ENCODE assay signal across 9 mouse cellular contexts in the genomic region with DNA sequence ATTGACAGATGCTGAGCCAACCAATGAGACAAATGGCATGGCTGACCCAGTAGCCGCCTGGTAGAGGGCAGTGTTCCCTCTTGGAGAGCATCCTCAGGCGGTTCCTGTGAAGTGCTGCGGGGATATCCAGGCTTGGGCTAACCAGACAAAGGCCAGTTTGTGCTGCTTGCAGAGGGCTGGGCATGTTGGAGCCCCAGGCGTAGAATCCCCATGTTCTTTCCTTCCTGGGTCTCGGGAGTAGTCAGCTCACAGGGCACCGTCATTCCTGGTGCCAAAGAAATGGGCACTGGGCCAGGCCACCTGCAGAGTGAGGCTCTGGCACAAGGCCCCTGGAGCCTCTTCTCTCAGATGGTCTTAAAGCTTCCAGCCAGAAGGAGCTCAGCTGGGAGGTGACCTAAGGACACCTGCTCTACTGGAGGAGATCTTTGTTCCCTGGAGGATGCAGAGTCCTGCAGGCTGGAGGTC. TPM values are rescaled to one million over a fixed set of nuclear protein-coding genes. Genes with fewer than 3 reads are reported as not detected.
DNase-seq lines count a peak whose midpoint lies in the region; ATAC-seq and TF ChIP-seq lines count a peak whose summit lies in the region.
"Had no signal": no experiment of that assay in that cellular context is flagged by ENCODE, and none has a peak within 500 bp of the region (broad histone marks: within the 10 kb centered on the region; RNA-seq: fewer than 3 reads in every experiment).

No protein-coding gene starts in this region.

- peaks cover 10% of the 10 kb centered on the region for H3K4me1 ChIP-seq in lung, adult 2 months (ENCODE audit: control insufficient read depth, insufficient read depth, low read length)
- H3K4me1 ChIP-seq in cerebellum, adult 2 months (ENCODE audit: control insufficient read depth, insufficient read depth, low read length): peaks cover 29% of the 10 kb centered on the region
- H3K4me1 ChIP-seq in forebrain, embryonic 14.5 days (ENCODE audit: control insufficient read depth, insufficient read depth, low read length): peaks cover 34% of the 10 kb centered on the region

- TF ChIP-seq CTCF in lung, adult 2 months (IDR thresholded peaks at IDR 0.05; ENCODE audit: insufficient read depth, low read length): peak; percentile 19; the same call in 1 of the 2 replicates
- peak; percentile 66 for TF ChIP-seq CTCF in cerebellum, adult 2 months (IDR thresholded peaks at IDR 0.05; ENCODE audit: borderline replicate concordance, insufficient read depth, low read depth, low read length)

- H3K27ac ChIP-seq in cerebellum, adult 2 months (ENCODE audit: insufficient read depth, low read length): no peak overlapping the region
- H3K27ac ChIP-seq in forebrain, embryonic 14.5 days (ENCODE audit: low read depth, low read length): no peak overlapping the region; the same call in 1 of the 2 replicates
- H3K27ac ChIP-seq: heart, embryonic 15.5 days; stomach, embryonic 15.5 days had no signal

- DNase-seq in lung, adult 2 months: no peak
- DNase-seq in lung, adult 18-20 months: no peak
- DNase-seq in cerebellum, adult 2 months: peak; percentile 76 to 81
- DNase-seq in forebrain, embryonic 14.5 days (ENCODE audit: low spot score): peak; percentile 73
- peak; percentile 72 for DNase-seq in lung, postnatal 10 days
- no peak for DNase-seq in thymus, postnatal 36 days
- no peak for DNase-seq in adrenal gland, postnatal 10 days

- 34% methylated on average over 6 of the region's 6 CpGs for WGBS in lung, adult 2 months
- under 1% methylated on average over 6 of the region's 6 CpGs for WGBS in cerebellum, adult 2 months
- WGBS in forebrain, embryonic 14.5 days: 10% methylated on average over 6 of the region's 6 CpGs

- TF ChIP-seq POLR2A in lung, adult 2 months (IDR thresholded peaks at IDR 0.05; ENCODE audit: borderline replicate concordance, extremely low read depth, low read depth, low read length): no peak
- no peak for TF ChIP-seq POLR2A in cerebellum, adult 2 months (IDR thresholded peaks at IDR 0.05; ENCODE audit: borderline replicate concordance, insufficient read depth, low read length)

- H3K4me2 ChIP-seq in forebrain, embryonic 14.5 days (ENCODE audit: low read length): no peak overlapping the region
- H3K4me2 ChIP-seq: heart, embryonic 15.5 days; stomach, embryonic 15.5 days had no signal

- no peaks in the 10 kb centered on the region for H3K27me3 ChIP-seq in cerebellum, adult 2 months (ENCODE audit: control insufficient read depth, insufficient read depth, low read length)
- H3K27me3 ChIP-seq in forebrain, embryonic 14.5 days (replicated peaks; ENCODE audit: control insufficient read depth, insufficient read depth, low read length): no peaks in the 10 kb centered on the region
- H3K27me3 ChIP-seq: heart, embryonic 15.5 days; stomach, embryonic 15.5 days had no signal

- peak; percentile 54 for ATAC-seq in forebrain, embryonic 14.5 days

- H3K36me3 ChIP-seq in forebrain, embryonic 14.5 days (ENCODE audit: control insufficient read depth, insufficient read depth, low read length): no peaks in the 10 kb centered on the region
- H3K36me3 ChIP-seq: heart, embryonic 15.5 days; stomach, embryonic 15.5 days had no signal

- no peak overlapping the region for H3K9ac ChIP-seq in forebrain, embryonic 14.5 days (ENCODE audit: low read length)
- H3K9ac ChIP-seq: heart, embryonic 15.5 days; stomach, embryonic 15.5 days had no signal

- no peak overlapping the region for H3K4me3 ChIP-seq in lung, adult 2 months (replicated peaks; ENCODE audit: extremely low read depth, low read depth, low read length)
- no peak overlapping the region for H3K4me3 ChIP-seq in cerebellum, adult 2 months (replicated peaks; ENCODE audit: insufficient read depth, low read depth, low read length)
- H3K4me3 ChIP-seq in forebrain, embryonic 14.5 days (ENCODE audit: low read depth, low read length): no peak overlapping the region
- H3K4me3 ChIP-seq: heart, embryonic 15.5 days; stomach, embryonic 15.5 days had no signal

- H3K9me3 ChIP-seq in forebrain, embryonic 14.5 days (replicated peaks; ENCODE audit: control insufficient read depth, low read length): no peaks in the 10 kb centered on the region
- H3K9me3 ChIP-seq: heart, embryonic 15.5 days; stomach, embryonic 15.5 days had no signal

RNA-seq across cellular contexts. Expression of a gene that starts 8.5 kb away (rescaled TPM):
- polyA plus RNA-seq in lung, adult 2 months (2012; rRNA removed): 17.9 and 21.8 TPM in 2 replicates
- polyA plus RNA-seq in cerebellum, adult 2 months (2012; rRNA removed): 1.5 and 1.7 TPM in 2 replicates
- 2.3 and 3.0 TPM in 2 replicates for polyA plus RNA-seq in forebrain, embryonic 14.5 days (2014; fragmentation: Nextera tagmentation; extraction: Ambion mirVana)
- total RNA-seq in adrenal gland, postnatal 10 days (2021): 10 to 100 TPM; 27.7 to 28.7 TPM

RNA-seq across cellular contexts. Expression of a gene that starts 17.6 kb away (rescaled TPM):
- 55.9 and 61.9 TPM in 2 replicates for polyA plus RNA-seq in lung, adult 2 months (2012; rRNA removed)
- polyA plus RNA-seq in cerebellum, adult 2 months (2012; rRNA removed): 41.8 and 42.6 TPM in 2 replicates
- polyA plus RNA-seq in forebrain, embryonic 14.5 days (2014; fragmentation: Nextera tagmentation; extraction: Ambion mirVana): 21.4 and 22.8 TPM in 2 replicates
- total RNA-seq in adrenal gland, postnatal 10 days (2021): 10 to 100 TPM; 29.7 to 29.8 TPM

RNA-seq across cellular contexts. Expression of a gene that starts 34.6 kb away (rescaled TPM):
- polyA plus RNA-seq in lung, adult 2 months (2012; rRNA removed): 259 and 311 TPM in 2 replicates
- 23.6 and 24.9 TPM in 2 replicates for polyA plus RNA-seq in cerebellum, adult 2 months (2012; rRNA removed)
- 3.0 TPM in 2 replicates for polyA plus RNA-seq in forebrain, embryonic 14.5 days (2014; fragmentation: Nextera tagmentation; extraction: Ambion mirVana)
- 10 to 100 TPM; 55.4 to 58.3 TPM for total RNA-seq in adrenal gland, postnatal 10 days (2021)

RNA-seq across cellular contexts. Expression of a gene that starts 40.1 kb away (rescaled TPM):
- 12.9 and 17.0 TPM in 2 replicates for polyA plus RNA-seq in lung, adult 2 months (2012; rRNA removed)
- 8.3 and 9.3 TPM in 2 replicates for polyA plus RNA-seq in cerebellum, adult 2 months (2012; rRNA removed)
- polyA plus RNA-seq in forebrain, embryonic 14.5 days (2014; fragmentation: Nextera tagmentation; extraction: Ambion mirVana): 3.9 and 4.9 TPM in 2 replicates
- 10 to 100 TPM; 12.7 to 16.3 TPM for total RNA-seq in adrenal gland, postnatal 10 days (2021)

Comparison
In these comparisons a context has a peak if more than half of its experiments do, and no peak if none do; other contexts are left out.
1. DNase-seq: peak in cerebellum, adult 2 months (2 of 2), forebrain, embryonic 14.5 days (single experiment) and lung, postnatal 10 days (single experiment); none in lung, adult 2 months (single experiment), lung, adult 18-20 months (0 of 2), thymus, postnatal 36 days (0 of 2) and adrenal gland, postnatal 10 days (single experiment).
2. RNA of a gene that starts 34.6 kb away (polyA plus RNA-seq): 259 to 311 TPM in lung, adult 2 months; 23.6 to 24.9 TPM in cerebellum, adult 2 months and 3.0 TPM in forebrain, embryonic 14.5 days; every median in the first group is over 10 times any median in the second.